Mouse (Mus musculus): ENCODE measurements around the gene Vmn2r3. TPM values are rescaled to one million over a fixed set of nuclear protein-coding genes. Genes with fewer than 3 reads are reported as not detected.
"Not testable (repeated sequence)": the region's sequence is repeated elsewhere in the genome, so short reads cannot be mapped to it uniquely, and the experiment has no call there.

The Vmn2r3 gene
- polyA plus RNA-seq (2012; rRNA removed), result not detected in 2 replicates

DNA sequence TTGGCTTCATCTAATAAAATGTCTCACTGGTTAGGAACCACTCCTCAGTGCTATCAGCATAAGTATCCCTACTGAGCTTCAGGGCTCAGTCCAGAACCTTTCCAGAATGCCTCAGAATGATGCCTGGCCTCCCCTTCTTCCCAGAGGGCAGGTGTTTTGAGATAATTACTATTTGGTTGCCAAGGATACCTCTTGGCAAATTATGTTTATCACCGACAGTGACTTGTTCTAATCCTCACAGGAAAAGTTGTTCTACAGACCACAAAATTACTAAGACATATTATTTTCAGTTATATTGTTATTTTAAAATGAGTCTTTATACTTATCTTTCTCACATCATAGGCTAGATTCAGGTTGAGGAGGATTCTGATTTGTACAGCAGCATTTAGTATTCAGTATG is at the start of gene Vmn2r3:
Gene Vmn2r3, minus strand, starts transcription at position 101 of the 400 bp plus-strand sequence.
- DNase-seq (ENCODE audit: low read depth, low spot score), result no peak
- 67% methylated on average over 1 of the region's 1 CpGs for WGBS

- WGBS, result 70% methylated on average over 1 of the region's 1 CpGs
- no peak for DNase-seq (ENCODE audit: low read depth, low spot score)
Observed at GRCm38 (mm10) chr3:64332548-64332947, 43.0 kb upstream of the Vmn2r3 start.

DNA sequence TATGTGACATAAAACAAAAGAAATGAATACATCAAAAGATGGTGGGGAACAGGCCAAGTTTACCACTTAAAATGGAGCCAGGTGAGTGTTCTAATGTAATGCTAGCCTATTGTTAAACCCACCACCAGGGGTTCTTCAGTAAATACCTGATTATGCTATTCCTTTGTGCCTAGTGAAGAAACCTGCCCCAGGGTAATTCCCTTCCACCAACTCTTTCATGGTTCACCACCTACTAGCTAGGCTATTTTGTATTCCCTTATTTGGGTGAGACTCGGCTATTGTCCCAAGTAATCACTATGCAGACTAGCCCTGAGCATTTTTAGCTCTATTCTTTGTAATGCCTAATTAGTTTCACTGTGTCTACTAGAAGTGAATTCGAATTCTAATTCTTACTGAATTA is 32.3 kb upstream of the Vmn2r3 start:
- 71% methylated on average over 2 of the region's 2 CpGs for WGBS
- no peak for DNase-seq (ENCODE audit: low read depth, low spot score)

GRCm38 (mm10) chr3:64306799-64307198 is 17.3 kb upstream of the Vmn2r3 start:
- no peak for DNase-seq (ENCODE audit: low read depth, low spot score)

DNA sequence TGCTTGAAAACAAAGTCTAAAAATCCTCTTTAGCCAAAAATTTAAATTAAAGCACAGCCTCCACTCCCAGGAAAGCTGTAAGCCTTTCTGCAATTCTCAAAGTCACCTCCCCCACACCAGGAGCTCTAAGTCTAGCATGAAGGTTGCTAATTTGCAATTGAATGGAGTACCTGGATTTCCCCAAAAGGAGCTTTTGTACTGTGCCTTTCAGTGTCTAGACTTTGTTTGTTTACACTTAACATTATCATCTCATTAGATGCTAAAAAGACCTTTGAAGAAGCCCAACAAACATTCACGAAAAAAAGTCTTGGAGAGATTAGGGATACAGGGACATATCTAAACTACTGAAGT is 23.8 kb downstream of the Vmn2r3 start:
- DNase-seq (ENCODE audit: low read depth, low spot score), result no peak
- WGBS, result 24% methylated on average over 1 of the region's 1 CpGs

DNA sequence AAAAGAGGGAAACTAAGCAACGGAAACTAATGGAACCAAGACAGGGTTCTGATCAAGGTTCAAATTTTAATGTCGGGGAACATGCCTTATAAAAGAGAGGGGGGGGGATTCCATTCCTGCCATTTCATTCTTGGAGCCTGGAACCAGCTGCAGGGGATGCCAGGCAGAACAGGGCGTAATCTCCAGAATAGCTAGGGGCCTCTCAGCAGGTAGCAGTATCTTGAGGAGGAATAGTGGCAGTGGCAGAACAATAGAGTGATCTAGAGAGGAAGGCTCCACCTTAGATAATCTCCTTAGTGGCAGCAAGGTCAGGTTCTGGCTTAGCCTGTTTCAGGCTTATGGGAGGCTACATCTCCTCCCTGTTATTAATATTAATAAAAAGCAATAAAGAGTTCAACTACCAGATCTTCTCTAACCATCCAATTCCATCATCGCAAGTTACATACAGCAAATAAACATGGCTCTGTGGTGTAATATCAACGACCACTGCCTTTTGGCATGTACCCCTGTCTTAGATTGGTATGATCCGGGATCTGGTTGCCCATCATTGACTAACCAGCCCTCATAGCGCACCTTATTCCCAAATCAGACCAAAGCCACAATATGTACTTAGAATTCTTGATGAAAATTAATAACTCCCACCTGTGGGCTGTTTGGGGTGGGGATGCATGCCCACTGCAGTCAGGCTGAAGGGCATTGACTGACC is 24.3 kb downstream of the Vmn2r3 start:
- DNase-seq (ENCODE audit: low read depth, low spot score), result not testable (repeated sequence)
- WGBS, result 53% methylated on average over 7 of the region's 7 CpGs

DNA sequence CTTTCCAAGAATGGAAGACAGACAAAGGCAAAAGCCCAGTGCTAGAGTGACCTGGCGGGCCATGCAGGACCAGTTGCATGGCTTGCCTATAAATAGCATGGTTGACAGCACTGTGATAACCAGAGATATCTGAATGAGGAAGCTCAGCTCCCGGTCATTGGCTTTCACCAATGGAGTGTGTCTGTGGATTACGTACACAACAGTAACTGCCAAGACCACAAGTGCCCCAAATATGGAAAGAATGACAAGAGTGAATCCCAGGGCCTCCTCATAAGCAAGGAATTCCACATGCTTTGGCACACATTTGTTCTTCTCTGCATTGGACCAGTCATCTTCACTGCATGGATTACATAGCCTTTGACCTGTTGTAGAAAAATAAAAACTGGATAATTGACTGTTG is 29.9 kb downstream of the Vmn2r3 start:
- 60% methylated on average over 3 of the region's 3 CpGs for WGBS

DNA sequence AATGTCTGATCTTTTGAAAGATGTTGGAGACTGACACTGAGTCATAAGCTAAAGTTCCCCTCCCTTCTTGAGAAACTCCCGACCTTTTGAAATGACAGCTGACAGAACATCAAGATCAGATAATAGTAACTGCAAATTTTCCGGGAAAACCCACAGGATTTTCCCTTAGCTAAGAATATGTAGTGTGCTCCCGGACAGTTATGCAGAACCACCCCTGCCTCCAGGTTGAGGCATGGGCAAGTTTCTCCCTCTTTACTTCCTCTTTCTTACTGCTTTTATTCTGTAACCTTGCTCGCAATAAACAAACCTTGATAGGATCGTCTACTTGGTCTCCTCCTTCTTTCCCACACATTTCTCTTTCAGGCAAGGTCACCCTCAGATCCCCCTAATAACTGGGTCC is 37.9 kb downstream of the Vmn2r3 start:
- DNase-seq (ENCODE audit: low read depth, low spot score), result no peak
- WGBS, result 73% methylated on average over 5 of the region's 5 CpGs

More for the DNA sequence above, 29.9 kb downstream of the Vmn2r3 start:
- no peak for DNase-seq (ENCODE audit: low read depth, low spot score)

DNA sequence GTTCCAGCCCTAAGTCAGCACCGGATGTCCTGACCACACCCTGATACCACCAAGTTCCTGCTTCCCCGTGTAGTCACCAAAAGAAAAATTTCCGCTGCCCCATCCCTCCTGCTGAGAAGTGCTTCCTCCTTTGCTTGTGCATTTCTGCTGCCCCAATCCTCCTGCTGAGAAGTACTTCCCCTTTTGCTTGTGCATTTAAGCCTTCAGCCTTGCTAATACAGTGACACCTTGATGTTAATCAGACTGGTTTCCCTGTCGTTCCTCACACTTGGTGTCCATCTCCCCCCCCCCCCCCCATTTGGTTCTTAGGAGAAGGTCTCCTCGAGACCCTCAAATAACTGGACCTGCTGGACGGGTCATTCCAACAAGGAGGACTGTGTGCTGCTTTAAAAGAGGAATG is 39.0 kb downstream of the Vmn2r3 start:
- 80% methylated on average over 6 of the region's 6 CpGs for whole genome bisulfite sequencing
- not testable (repeated sequence) for DNase-seq (ENCODE audit: low read depth, low spot score)

GRCm38 (mm10) chr3:64235459-64235858 is 54.0 kb downstream of the Vmn2r3 start:
- DNase-seq (ENCODE audit: low read depth, low spot score), result not testable (repeated sequence)
- 76% methylated on average over 6 of the region's 6 CpGs for WGBS

- WGBS, result 78% methylated on average over 10 of the region's 12 CpGs
- not testable (repeated sequence) for DNase-seq (ENCODE audit: low read depth, low spot score)
Observed at GRCm38 (mm10) chr3:64233655-64234054, 55.9 kb downstream of the Vmn2r3 start.

GRCm38 (mm10) chr3:64227243-64227642 is 62.3 kb downstream of the Vmn2r3 start:
- no peak for DNase-seq (ENCODE audit: low read depth, low spot score)
- WGBS, result 54% methylated on average over 2 of the region's 2 CpGs

Other genes starting within 250 kb of the Vmn2r3 start
- not detected in 2 replicates for gene Vmn2r1, start 208.2 kb downstream of the Vmn2r3 start, polyA plus RNA-seq (2012; rRNA removed)
- not detected in 2 replicates for gene Vmn2r2, start 147.8 kb downstream of the Vmn2r3 start, polyA plus RNA-seq (2012; rRNA removed)
- not detected in 2 replicates for gene Vmn2r4, start 125.7 kb upstream of the Vmn2r3 start, polyA plus RNA-seq (2012; rRNA removed)
- not detected in 2 replicates for gene Vmn2r5, start 220.1 kb upstream of the Vmn2r3 start, polyA plus RNA-seq (2012; rRNA removed)